Mouse (Mus musculus) G1E (cell line): ENCODE data around the gene Lrp5.

Experiments
- CTCF ChIP-seq: IDR thresholded peaks from 2 replicates; pipeline ENCODE4 v1.5.1; 2012; ENCODE audit warnings: low read depth, low read length, inconsistent platforms, mixed read lengths
- TAL1 ChIP-seq: conservative IDR thresholded peaks from 2 replicates; pipeline ENCODE4 v1.6.1; 2012; ENCODE audit warnings: low read depth, low read length, inconsistent platforms, mixed read lengths

DNA sequence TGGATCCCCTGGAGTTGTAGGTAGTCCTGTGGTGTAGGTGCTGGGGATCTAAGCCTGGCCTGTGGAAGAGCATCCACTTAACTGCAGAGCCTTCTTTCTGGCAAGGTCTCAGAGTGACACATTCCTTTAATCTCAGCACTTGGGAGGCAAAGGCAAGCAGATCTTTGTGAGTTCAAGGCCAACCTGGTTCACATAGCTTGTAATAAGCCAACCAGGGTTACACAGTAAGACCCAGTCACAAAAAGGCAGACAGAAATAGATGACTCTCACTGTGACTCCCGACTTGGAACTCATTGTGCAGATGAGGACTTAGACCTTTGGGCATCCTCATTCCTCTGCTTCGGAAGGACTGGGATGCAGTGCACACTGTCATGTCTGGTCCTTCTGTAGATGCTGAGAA is 24.1 kb upstream of the Lrp5 start:
- TF ChIP-seq TAL1, result no peak
- no peak for TF ChIP-seq CTCF
